Mouse (Mus musculus) urinary bladder, adult 2 months (tissue): ENCODE data around the gene Marveld1. TPM values are rescaled to one million over a fixed set of nuclear protein-coding genes. Genes with fewer than 3 reads are reported as not detected.

Experiments
- DNase-seq: peaks from one replicate; pipeline ENCODE4 v3.0.0; 2022; ENCODE audit warnings: low spot score
- polyA plus RNA-seq: library from polyadenylated mRNA; depleted of rRNA; stranded (reverse); fragments of >200 nt; gene quantifications from 2 replicates; pipeline ENCODE4 v1.2.3, GENCODE M21; 2012; rRNA removed

Gene Marveld1
- 186 and 267 TPM in 2 replicates for polyA plus RNA-seq

GRCm38 (mm10) chr19:42147170-42147768 is at the start of gene Marveld1:
Marveld1 (plus strand) TSS chr19:42147400.
- DNase-seq: peak; percentile 66

- no peak for DNase-seq
These were observed 47.8 kb upstream of the Marveld1 start for GRCm38 (mm10) chr19:42099406-42099805.

- DNase-seq: no peak
These were observed 42.5 kb upstream of the Marveld1 start for GRCm38 (mm10) chr19:42104681-42105080.

GRCm38 (mm10) chr19:42115783-42116335 is 31.3 kb upstream of the Marveld1 start:
- DNase-seq: no peak

GRCm38 (mm10) chr19:42118142-42118541 is 29.1 kb upstream of the Marveld1 start:
- DNase-seq: no peak

GRCm38 (mm10) chr19:42118596-42118995 is 28.6 kb upstream of the Marveld1 start:
- no peak for DNase-seq

- peak; percentile 19 for DNase-seq
These were observed 26.7 kb upstream of the Marveld1 start for GRCm38 (mm10) chr19:42120451-42120850.

- DNase-seq: no peak
These were observed 22.5 kb upstream of the Marveld1 start for GRCm38 (mm10) chr19:42124684-42125083.

- no peak for DNase-seq
These were observed 21.5 kb upstream of the Marveld1 start for GRCm38 (mm10) chr19:42125501-42126218.

- DNase-seq: no peak
These were observed 21.0 kb upstream of the Marveld1 start for GRCm38 (mm10) chr19:42126219-42126605.

GRCm38 (mm10) chr19:42127024-42127423 is 20.2 kb upstream of the Marveld1 start:
- DNase-seq: no peak

- no peak for DNase-seq
These were observed 19.0 kb upstream of the Marveld1 start for GRCm38 (mm10) chr19:42128052-42128740.

GRCm38 (mm10) chr19:42128787-42129508 is 18.3 kb upstream of the Marveld1 start, which contains the start of gene Avpi1:
Avpi1 (minus strand) TSS chr19:42129059.
- peak; percentile 96 for DNase-seq

- DNase-seq: no peak
These were observed 17.5 kb upstream of the Marveld1 start for GRCm38 (mm10) chr19:42129509-42130293.

- no peak for DNase-seq
These were observed 16.9 kb upstream of the Marveld1 start for GRCm38 (mm10) chr19:42130294-42130606.

- no peak for DNase-seq
These were observed 16.1 kb upstream of the Marveld1 start for GRCm38 (mm10) chr19:42131101-42131500.

- no peak for DNase-seq
These were observed 12.1 kb upstream of the Marveld1 start for GRCm38 (mm10) chr19:42135070-42135469.

GRCm38 (mm10) chr19:42136126-42136525 is 11.1 kb upstream of the Marveld1 start:
- no peak for DNase-seq

- DNase-seq: no peak
These were observed 10.0 kb upstream of the Marveld1 start for GRCm38 (mm10) chr19:42137167-42137672.

GRCm38 (mm10) chr19:42138517-42139285 is 8.5 kb upstream of the Marveld1 start:
- no peak for DNase-seq
